ENCODE assay signal across 8 mouse cellular contexts in genomic region chr10:42031021-42031420, GRCm38 (mm10). TPM values are rescaled to one million over a fixed set of nuclear protein-coding genes. Genes with fewer than 3 reads are reported as not detected.
DNase-seq lines count a peak whose midpoint lies in the region; ATAC-seq and TF ChIP-seq lines count a peak whose summit lies in the region.

No protein-coding gene starts in this region.

- H3K27ac ChIP-seq in ES-Bruce4 (ENCODE audit: insufficient read depth, low read length), result no peak overlapping the region
- no peak overlapping the region for H3K27ac ChIP-seq in forebrain, embryonic 15.5 days (replicated peaks)
- no peak overlapping the region for H3K27ac ChIP-seq in neural tube, embryonic 15.5 days (replicated peaks)

- TF ChIP-seq CTCF in ES-Bruce4 (IDR thresholded peaks at IDR 0.05; ENCODE audit: low read depth, low read length), result peak; percentile 79
- peak; percentile 95 for TF ChIP-seq CTCF in lung, adult 2 months (IDR thresholded peaks at IDR 0.05; ENCODE audit: insufficient read depth, low read length)

- ATAC-seq in forebrain, embryonic 15.5 days (replicated peaks), result no peak; the same call in 1 of the 2 replicates
- no peak for ATAC-seq in neural tube, embryonic 15.5 days (ENCODE audit: low FRiP score)

- H3K4me3 ChIP-seq in ES-Bruce4 (ENCODE audit: low read depth, low read length), result no peak overlapping the region
- no peak overlapping the region for H3K4me3 ChIP-seq in forebrain, embryonic 15.5 days
- H3K4me3 ChIP-seq in lung, adult 2 months (replicated peaks; ENCODE audit: extremely low read depth, low read depth, low read length), result no peak overlapping the region
- H3K4me3 ChIP-seq in neural tube, embryonic 15.5 days (replicated peaks), result no peak overlapping the region

- intact Hi-C loops in heart, postnatal 25 days (cut with DNase I), result loop anchor here (2.0 to 5.0 kb wide), 3 partner anchors 199 to 260 kb away; partner anchors contain the start of gene Foxo3

- no peaks in the 10 kb centered on the region for H3K36me3 ChIP-seq in ES-Bruce4 (ENCODE audit: control insufficient read depth, insufficient read depth, low read length, poor library complexity, severe bottlenecking)
- no peaks in the 10 kb centered on the region for H3K36me3 ChIP-seq in forebrain, embryonic 15.5 days
- no peaks in the 10 kb centered on the region for H3K36me3 ChIP-seq in neural tube, embryonic 15.5 days

- H3K9ac ChIP-seq in ES-Bruce4 (ENCODE audit: low read depth, poor library complexity, severe bottlenecking), result no peak overlapping the region
- no peak overlapping the region for H3K9ac ChIP-seq in forebrain, embryonic 15.5 days (replicated peaks)
- H3K9ac ChIP-seq in neural tube, embryonic 15.5 days (replicated peaks), result no peak overlapping the region

- 13% methylated on average over 16 of the region's 16 CpGs for WGBS in forebrain, embryonic 15.5 days
- 17% methylated on average over 16 of the region's 16 CpGs for WGBS in lung, adult 2 months
- WGBS in neural tube, embryonic 15.5 days, result 16% methylated on average over 16 of the region's 16 CpGs

- H3K4me2 ChIP-seq in forebrain, embryonic 15.5 days (replicated peaks), result peak overlapping the region; percentile 27
- peak overlapping the region; percentile 43 for H3K4me2 ChIP-seq in neural tube, embryonic 15.5 days

- 0 out of 2 replicates have a peak, but pooled peaks have one; percentile 30 for TF ChIP-seq EP300 in ES-Bruce4 (IDR thresholded peaks at IDR 0.05; ENCODE audit: insufficient read depth, low read depth, low read length)

- peaks cover 2% of the 10 kb centered on the region for H3K4me1 ChIP-seq in ES-Bruce4 (ENCODE audit: control insufficient read depth, insufficient read depth, low read length)
- no peaks in the 10 kb centered on the region for H3K4me1 ChIP-seq in forebrain, embryonic 15.5 days
- H3K4me1 ChIP-seq in lung, adult 2 months (ENCODE audit: control insufficient read depth, insufficient read depth, low read length), result no peaks in the 10 kb centered on the region
- H3K4me1 ChIP-seq in neural tube, embryonic 15.5 days, result peaks cover 6% of the 10 kb centered on the region; the same call in 1 of the 2 replicates

- no peaks in the 10 kb centered on the region for H3K9me3 ChIP-seq in ES-Bruce4 (replicated peaks; ENCODE audit: control insufficient read depth, insufficient read depth, low read length, poor library complexity, severe bottlenecking)
- H3K9me3 ChIP-seq in forebrain, embryonic 15.5 days, result no peaks in the 10 kb centered on the region
- no peaks in the 10 kb centered on the region for H3K9me3 ChIP-seq in neural tube, embryonic 15.5 days (replicated peaks)

- DNase-seq in cerebellum, adult 11-12 months, result peak; percentile 91
- DNase-seq in heart, postnatal 25 days (ENCODE audit: low spot score), result peak; percentile 79
- peak; percentile 42 to 81 for DNase-seq in layer of hippocampus, adult 18-20 months (ENCODE audit: low spot score in 2 of 2)
- peak; percentile 81 for DNase-seq in lung, adult 2 months
- DNase-seq in testis, postnatal 14 days (ENCODE audit: low spot score), result peak; percentile 78

- H3K27me3 ChIP-seq in ES-Bruce4 (ENCODE audit: control insufficient read depth, insufficient read depth, low read length, poor library complexity, severe bottlenecking), result no peaks in the 10 kb centered on the region
- H3K27me3 ChIP-seq in forebrain, embryonic 15.5 days, result no peaks in the 10 kb centered on the region
- no peaks in the 10 kb centered on the region for H3K27me3 ChIP-seq in neural tube, embryonic 15.5 days (replicated peaks)

- no peak for TF ChIP-seq POLR2A in ES-Bruce4 (IDR thresholded peaks at IDR 0.05; ENCODE audit: insufficient read depth, low read length)
- TF ChIP-seq POLR2A in lung, adult 2 months (IDR thresholded peaks at IDR 0.05; ENCODE audit: borderline replicate concordance, extremely low read depth, low read depth, low read length), result no peak

RNA-seq across cellular contexts. Expression of gene Armc2, which starts 12.8 kb away (rescaled TPM):
- 1.2 and 3.2 TPM in 2 replicates for polyA plus RNA-seq in ES-Bruce4 (2011; ENCODE audit: insufficient read depth, insufficient read length, low read depth, missing spikeins)
- polyA plus RNA-seq in forebrain, embryonic 15.5 days (2015; fragmentation: Nextera tagmentation; extraction: Ambion mirVana), result 9.0 and 11.0 TPM in 2 replicates
- 1 to 10 TPM; 7.8 to 8.2 TPM for total RNA-seq in heart, postnatal 25 days (2021)
- 10 to 100 TPM; 10.4 to 10.6 TPM for total RNA-seq in layer of hippocampus, adult 18-20 months (2021)
- 1.2 and 1.5 TPM in 2 replicates for polyA plus RNA-seq in lung, adult 2 months (2012; rRNA removed)
- polyA plus RNA-seq in neural tube, embryonic 15.5 days (2015; fragmentation: Nextera tagmentation; extraction: Ambion mirVana), result 7.1 and 10.2 TPM in 2 replicates
